Mouse (Mus musculus) stomach, postnatal 0 days (tissue): ENCODE measurements around the gene Frmd6.

Source experiments
- CTCF ChIP-seq: IDR thresholded peaks from 2 replicates; pipeline ENCODE4 v1.5.1; 2016; ENCODE audit warnings: antibody characterized with exemption, low read depth, mild to moderate bottlenecking, moderate library complexity
- EP300 ChIP-seq: optimal IDR thresholded peaks from 2 replicates; pipeline ENCODE3; 2016; ENCODE audit warnings: antibody characterized with exemption

DNA sequence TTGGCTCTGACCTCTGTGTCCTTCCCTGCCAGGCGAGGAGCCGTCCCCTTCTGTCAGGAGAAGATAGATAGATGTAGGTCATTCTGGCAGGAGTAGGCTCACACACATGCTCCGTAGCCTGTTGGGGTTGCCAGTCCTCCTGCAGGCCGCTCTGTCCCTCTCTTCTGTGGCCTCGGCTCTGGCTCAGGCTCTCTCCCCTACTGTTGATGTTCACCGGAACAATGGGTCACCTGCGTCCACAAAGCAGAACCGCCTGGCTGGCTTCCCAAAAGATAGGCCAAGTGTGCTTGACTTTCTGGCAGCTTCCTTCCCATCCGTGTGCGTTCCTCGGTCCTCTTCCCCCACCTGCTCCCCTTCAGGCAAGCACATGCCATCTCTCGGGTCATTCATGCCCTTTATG lies 56.0 kb downstream of the Frmd6 start:
- TF ChIP-seq CTCF (no peak), EP300 (no peak)
